Mouse (Mus musculus): ENCODE results near the gene Gm4881. TPM values are rescaled to one million over a fixed set of nuclear protein-coding genes. Genes with fewer than 3 reads are reported as not detected.

Gene Gm4881
- polyA plus RNA-seq, 1 experiment from 2014 or later, result not detected

DNA sequence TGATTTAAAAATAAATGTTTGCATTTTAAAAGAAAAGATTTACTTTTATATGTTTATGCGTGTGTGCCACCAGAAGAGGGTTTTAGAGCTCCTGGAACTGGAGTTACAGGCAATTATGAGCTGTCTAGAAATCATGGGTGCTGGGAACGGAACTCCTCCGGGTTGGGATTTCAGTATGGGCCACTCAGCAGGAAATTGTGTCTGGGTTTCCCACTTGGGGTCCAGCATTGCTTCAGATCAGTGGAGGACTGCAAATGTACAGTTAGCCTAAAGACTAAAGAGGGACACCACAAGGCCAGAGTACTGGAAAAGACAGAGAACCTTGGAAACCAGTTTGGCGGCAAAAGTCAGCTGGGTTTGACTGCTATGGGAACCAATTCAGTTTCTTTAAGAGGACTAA is 28.9 kb upstream of the Gm4881 start:
- Histone ChIP-seq H3K4me3 (no peak overlapping the region), H3K27me3 (no peaks in the 10 kb centered on the region), H3K4me1 (peaks cover 11% of the 10 kb centered on the region; the same call in 1 of the 2 replicates), H3K27ac (no peak overlapping the region), H3K9ac (no peak overlapping the region), H3K36me3 (peaks cover 7% of the 10 kb centered on the region), H3K9me3 (no peaks in the 10 kb centered on the region), H3K4me2 (no peak overlapping the region)
- whole genome bisulfite sequencing, result 80% methylated on average over 4 of the region's 4 CpGs
- ATAC-seq (ENCODE audit: insufficient number of reproducible peaks, insufficient read depth, low FRiP score, low TSS enrichment, low read depth), result no peak

DNA sequence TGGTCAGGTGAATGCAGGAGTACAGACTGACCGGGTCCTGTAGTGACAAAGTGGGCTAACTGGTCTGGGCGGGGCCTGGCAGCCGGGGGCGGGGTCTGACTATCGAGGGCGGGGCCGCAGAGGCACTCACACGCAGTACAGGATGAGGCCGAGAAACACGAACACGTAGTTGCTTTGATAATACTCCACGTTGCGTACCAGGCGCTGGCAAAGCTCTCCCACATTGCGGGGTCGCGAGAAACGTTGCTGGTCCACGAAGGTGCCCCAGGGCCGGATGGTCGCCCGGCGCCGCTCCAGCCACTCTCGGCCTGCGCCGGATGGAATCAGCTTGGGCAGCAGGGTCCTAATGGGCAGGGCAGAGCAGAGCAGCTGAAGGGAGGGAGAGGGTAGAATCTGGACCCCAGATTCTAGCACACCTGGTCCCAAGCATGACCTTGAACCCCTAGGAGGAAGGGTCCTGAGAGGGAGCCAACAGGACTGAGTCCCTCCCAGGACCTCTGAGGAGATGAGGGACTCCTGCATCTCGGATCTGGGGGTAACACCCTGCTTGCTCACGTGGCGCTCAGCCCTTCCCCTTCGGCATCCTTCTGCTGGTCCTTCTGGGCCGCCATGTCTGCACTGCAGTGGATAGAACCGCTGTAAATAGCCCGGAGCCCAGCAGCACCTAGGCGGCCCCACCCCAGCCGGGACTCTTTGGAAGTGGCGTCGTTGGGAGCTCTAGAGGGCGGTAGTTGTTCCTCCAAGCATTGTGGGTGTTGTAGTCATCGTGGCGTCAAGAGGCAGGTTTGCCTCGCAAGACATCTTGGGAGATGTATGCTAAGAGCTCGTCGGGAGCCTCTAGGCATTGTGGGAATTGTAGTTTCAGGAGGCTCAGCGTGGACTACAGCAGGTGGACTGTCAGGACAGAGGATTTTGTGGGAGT is 27.9 kb upstream of the Gm4881 start, which contains the start of gene Rabac1:
Rabac1 (minus strand) TSS at position 783 of the 922 bp plus-strand sequence.
- Histone ChIP-seq H3K36me3 (peaks cover 7% of the 10 kb centered on the region), H3K9me3 (no peaks in the 10 kb centered on the region), H3K27me3 (no peaks in the 10 kb centered on the region), H3K27ac (peak within 1 kb of the TSS; percentile 72), H3K4me1 (peaks cover 11% of the 10 kb centered on the region; the same call in 1 of the 2 replicates), H3K4me3 (peak within 1 kb of the TSS; percentile 77), H3K9ac (peak within 1 kb of the TSS; percentile 85), H3K4me2 (peak within 1 kb of the TSS; percentile 71)
- WGBS, result under 1% methylated on average over 45 of the region's 45 CpGs
- ATAC-seq (ENCODE audit: insufficient number of reproducible peaks, insufficient read depth, low FRiP score, low TSS enrichment, low read depth), result peak; percentile 90

DNA sequence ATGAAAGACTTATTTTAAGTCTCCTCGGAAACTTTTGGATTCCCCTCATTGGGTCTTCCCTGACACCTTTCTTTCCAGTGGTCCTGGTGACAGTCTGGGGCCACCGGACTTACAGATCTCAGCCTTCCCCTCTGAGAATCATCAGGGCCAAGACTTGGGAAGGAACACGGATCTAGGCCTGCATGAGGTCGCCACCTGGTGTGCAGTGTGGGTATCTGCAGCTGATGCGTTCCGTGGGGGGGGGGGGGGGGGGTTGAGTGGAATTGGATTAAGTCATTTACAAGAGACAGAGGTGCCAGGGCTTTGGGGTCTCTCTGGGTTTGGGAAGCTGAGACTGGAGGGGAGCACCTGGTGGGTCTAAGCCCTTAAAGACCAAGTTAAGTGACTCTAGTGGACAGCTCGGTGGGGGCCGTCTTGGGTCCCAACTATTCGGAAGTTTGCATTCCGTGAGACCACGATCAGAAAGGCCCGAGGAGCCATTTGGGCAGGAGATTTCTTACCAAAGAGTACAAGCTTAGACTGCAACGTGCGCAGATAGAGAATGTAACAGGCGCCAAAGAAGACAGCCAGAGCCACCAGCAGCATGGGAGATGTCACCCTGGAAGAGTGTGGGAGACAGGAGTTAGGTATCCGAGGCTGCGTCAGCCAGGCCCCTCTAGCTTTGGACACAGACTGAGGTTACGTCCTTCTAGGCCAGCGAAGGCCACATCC is 27.1 kb upstream of the Gm4881 start:
- peak overlapping the region; percentile 71 for H3K4me2 ChIP-seq
- H3K4me3 ChIP-seq, result peak overlapping the region; percentile 77
- peak overlapping the region; percentile 85 for H3K9ac ChIP-seq
- H3K27ac ChIP-seq, result peak overlapping the region; percentile 72; the same call in 1 of the 2 replicates
- no peaks in the 10 kb centered on the region for H3K9me3 ChIP-seq
- H3K36me3 ChIP-seq, result peaks cover 7% of the 10 kb centered on the region
- peaks cover 11% of the 10 kb centered on the region; the same call in 1 of the 2 replicates for H3K4me1 ChIP-seq
- WGBS, result 8% methylated on average over 19 of the region's 19 CpGs
- no peaks in the 10 kb centered on the region for H3K27me3 ChIP-seq
- no peak; the same call in 1 of the 2 replicates for ATAC-seq (ENCODE audit: insufficient number of reproducible peaks, insufficient read depth, low FRiP score, low TSS enrichment, low read depth)

DNA sequence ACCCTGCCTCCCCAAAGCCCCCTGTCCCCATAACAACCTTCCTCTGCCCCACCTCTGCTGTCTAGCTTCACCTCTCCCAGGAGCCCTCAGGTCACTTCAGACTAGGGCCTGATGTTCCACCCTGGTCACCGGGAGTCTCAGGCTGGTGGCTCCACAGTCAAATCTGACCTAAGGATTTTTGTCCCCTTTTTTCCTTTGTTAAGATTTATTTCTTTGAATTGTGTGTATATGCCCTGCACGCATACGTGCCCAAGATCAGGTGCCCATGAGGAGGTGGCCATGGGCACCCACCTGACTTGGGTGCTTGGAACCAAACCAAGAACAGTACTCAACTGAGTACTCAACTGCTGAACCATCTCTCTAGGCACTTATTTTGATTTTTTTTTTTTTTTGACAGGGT is 26.0 kb upstream of the Gm4881 start:
- WGBS, result 94% methylated on average over 3 of the region's 3 CpGs

DNA sequence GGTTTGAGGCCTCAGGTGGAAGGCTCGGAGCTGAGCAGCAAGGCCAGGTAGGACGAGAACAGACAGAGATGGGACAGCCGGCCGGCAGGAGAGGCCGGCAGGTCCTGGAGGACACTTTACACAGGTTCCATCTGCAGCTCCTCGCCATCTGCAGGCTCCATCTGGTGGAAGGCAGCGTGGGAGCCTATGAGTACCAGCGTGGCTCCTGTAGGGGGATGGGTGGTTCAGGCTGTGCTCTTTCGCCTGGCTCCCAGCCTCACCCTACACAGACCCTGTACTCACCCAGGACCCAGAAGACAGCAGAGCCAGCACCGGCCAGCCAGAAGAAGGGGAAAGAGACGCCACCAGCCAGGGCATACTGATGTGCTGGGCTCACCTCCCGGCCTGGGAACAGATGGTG is 25.5 kb upstream of the Gm4881 start:
- 78% methylated on average over 12 of the region's 12 CpGs for WGBS
- no peak for ATAC-seq (ENCODE audit: insufficient number of reproducible peaks, insufficient read depth, low FRiP score, low TSS enrichment, low read depth)

More for the DNA sequence above, 26.0 kb upstream of the Gm4881 start:
- Histone ChIP-seq H3K9ac (0 out of 2 replicates have a peak overlapping the region, but pooled peaks have one; percentile 21), H3K36me3 (peaks cover 7% of the 10 kb centered on the region), H3K4me1 (peaks cover 11% of the 10 kb centered on the region; the same call in 1 of the 2 replicates), H3K4me2 (no peak overlapping the region), H3K9me3 (no peaks in the 10 kb centered on the region), H3K4me3 (no peak overlapping the region), H3K27me3 (no peaks in the 10 kb centered on the region), H3K27ac (no peak overlapping the region)
- ATAC-seq (ENCODE audit: insufficient number of reproducible peaks, insufficient read depth, low FRiP score, low TSS enrichment, low read depth), result no peak

DNA sequence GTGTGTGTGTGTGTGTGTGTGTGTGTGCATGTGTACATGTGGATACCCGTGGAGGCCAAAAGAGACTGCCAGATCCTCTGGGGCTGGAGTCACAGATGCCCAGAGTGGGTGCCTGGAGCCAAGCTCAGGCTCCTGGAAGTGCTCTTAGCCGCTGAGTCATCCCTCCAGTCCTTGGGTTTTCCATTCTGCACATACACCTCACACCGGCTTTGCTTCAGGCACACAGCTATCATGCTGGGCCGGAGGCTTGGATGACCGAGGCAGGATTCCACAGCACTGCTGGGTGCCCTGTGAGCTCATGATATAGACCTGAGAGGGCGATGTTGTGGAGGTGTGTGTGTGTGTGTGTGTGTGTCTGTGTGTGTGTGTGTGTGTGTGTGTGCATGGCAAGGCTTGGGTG is 24.2 kb upstream of the Gm4881 start:
- H3K9ac ChIP-seq, result no peak overlapping the region
- no peak overlapping the region for H3K4me3 ChIP-seq
- ATAC-seq (ENCODE audit: insufficient number of reproducible peaks, insufficient read depth, low FRiP score, low TSS enrichment, low read depth), result no peak
- no peaks in the 10 kb centered on the region for H3K27me3 ChIP-seq
- H3K4me2 ChIP-seq, result no peak overlapping the region
- H3K9me3 ChIP-seq, result no peaks in the 10 kb centered on the region
- WGBS, result 65% methylated on average over 6 of the region's 6 CpGs
- peaks cover 11% of the 10 kb centered on the region; the same call in 1 of the 2 replicates for H3K4me1 ChIP-seq
- peaks cover 7% of the 10 kb centered on the region for H3K36me3 ChIP-seq
- H3K27ac ChIP-seq, result no peak overlapping the region

More for the DNA sequence above, 25.5 kb upstream of the Gm4881 start:
- Histone ChIP-seq H3K4me1 (peaks cover 11% of the 10 kb centered on the region; the same call in 1 of the 2 replicates), H3K27ac (no peak overlapping the region), H3K9ac (peak overlapping the region; percentile 21; the same call in 1 of the 2 replicates), H3K27me3 (no peaks in the 10 kb centered on the region), H3K9me3 (no peaks in the 10 kb centered on the region), H3K36me3 (peaks cover 7% of the 10 kb centered on the region), H3K4me2 (no peak overlapping the region), H3K4me3 (no peak overlapping the region)

DNA sequence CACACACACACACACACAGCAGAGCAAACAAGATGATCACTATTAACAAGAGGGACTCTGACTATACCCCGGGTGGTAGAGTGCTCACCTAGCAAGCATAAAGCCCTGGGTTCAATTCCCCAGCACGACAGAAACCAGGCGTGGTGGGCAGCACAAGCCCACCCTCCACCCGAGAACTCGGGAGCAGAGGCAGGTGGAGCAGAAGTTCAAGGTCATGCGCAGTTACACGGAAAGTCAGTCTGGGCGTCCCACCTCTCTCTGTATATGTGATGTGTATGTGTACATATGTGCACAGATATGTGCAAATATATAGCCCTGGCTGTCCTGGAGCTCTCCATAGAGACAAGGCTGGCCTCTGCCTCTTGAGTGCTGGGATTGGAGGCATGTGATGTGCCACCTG is 23.7 kb upstream of the Gm4881 start:
- Histone ChIP-seq H3K4me2 (no peak overlapping the region), H3K27ac (no peak overlapping the region), H3K27me3 (no peaks in the 10 kb centered on the region), H3K9me3 (no peaks in the 10 kb centered on the region), H3K9ac (no peak overlapping the region), H3K4me3 (no peak overlapping the region), H3K36me3 (peaks cover 7% of the 10 kb centered on the region), H3K4me1 (peaks cover 11% of the 10 kb centered on the region; the same call in 1 of the 2 replicates)
- WGBS, result 85% methylated on average over 8 of the region's 8 CpGs
- ATAC-seq (ENCODE audit: insufficient number of reproducible peaks, insufficient read depth, low FRiP score, low TSS enrichment, low read depth), result no peak

DNA sequence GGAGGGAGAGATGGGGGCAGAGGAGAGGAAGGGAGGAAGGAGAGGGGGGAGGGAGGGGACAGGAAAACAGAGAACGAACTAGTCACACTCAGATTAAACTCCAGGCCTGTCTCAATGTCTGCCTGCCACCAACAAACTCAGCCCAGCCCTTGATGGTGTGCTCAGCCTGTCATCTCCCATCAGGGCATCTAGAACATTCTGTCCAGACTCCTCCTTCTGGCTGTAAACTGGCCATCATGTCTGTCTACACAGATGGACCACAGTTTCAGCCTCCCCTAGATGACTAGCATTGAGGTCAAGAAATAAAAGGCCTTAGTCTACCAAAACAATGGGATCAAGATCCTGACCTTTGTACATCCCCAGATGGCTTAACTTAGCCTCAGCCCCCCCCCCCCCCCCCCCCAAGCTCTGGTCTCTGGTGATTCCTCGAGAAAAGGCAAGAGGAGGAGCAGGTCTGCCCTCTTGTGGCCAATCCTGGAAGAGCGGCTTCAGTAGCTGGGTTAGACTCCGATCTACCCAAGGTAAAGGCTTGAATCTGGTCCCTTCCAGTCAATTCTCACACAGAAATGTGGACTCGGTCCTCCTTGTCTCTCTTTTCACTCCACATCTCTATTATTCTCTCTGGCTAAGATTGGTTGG is 20.7 kb upstream of the Gm4881 start:
- H3K9ac ChIP-seq, result no peak overlapping the region
- ATAC-seq (ENCODE audit: insufficient number of reproducible peaks, insufficient read depth, low FRiP score, low TSS enrichment, low read depth), result no peak
- H3K4me3 ChIP-seq, result no peak overlapping the region
- 6% methylated on average over 5 of the region's 5 CpGs for WGBS
- no peak overlapping the region for H3K27ac ChIP-seq
- H3K36me3 ChIP-seq, result peaks cover 7% of the 10 kb centered on the region
- H3K27me3 ChIP-seq, result no peaks in the 10 kb centered on the region
- no peaks in the 10 kb centered on the region for H3K9me3 ChIP-seq
- no peak overlapping the region for H3K4me2 ChIP-seq
- H3K4me1 ChIP-seq, result no peaks in the 10 kb centered on the region

DNA sequence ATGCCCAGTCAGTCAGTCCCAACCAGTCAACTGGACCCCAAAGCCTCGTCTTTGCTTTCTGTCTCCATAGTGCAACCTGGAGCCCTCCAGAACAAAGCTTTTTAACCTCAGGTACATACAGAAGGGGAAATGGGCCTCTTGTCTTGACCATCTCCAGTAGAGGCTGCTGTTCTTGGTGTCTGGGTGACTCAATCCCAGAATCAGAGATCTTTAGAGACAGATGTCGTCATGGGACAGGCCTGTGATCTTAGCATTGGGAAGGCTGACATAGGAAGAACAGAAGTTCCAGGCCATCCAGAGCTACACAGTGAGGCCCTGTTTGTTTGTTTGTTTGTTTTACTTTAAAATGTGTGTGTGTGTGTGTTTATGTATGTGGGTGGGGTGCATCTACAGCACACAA is 20.0 kb upstream of the Gm4881 start:
- H3K27ac ChIP-seq, result no peak overlapping the region
- no peaks in the 10 kb centered on the region for H3K4me1 ChIP-seq
- H3K4me3 ChIP-seq, result no peak overlapping the region
- 72% methylated on average over 2 of the region's 2 CpGs for WGBS
- H3K27me3 ChIP-seq, result no peaks in the 10 kb centered on the region
- H3K4me2 ChIP-seq, result no peak overlapping the region
- H3K9ac ChIP-seq, result no peak overlapping the region
- no peaks in the 10 kb centered on the region for H3K9me3 ChIP-seq
- no peak for ATAC-seq (ENCODE audit: insufficient number of reproducible peaks, insufficient read depth, low FRiP score, low TSS enrichment, low read depth)
- H3K36me3 ChIP-seq, result no peaks in the 10 kb centered on the region

DNA sequence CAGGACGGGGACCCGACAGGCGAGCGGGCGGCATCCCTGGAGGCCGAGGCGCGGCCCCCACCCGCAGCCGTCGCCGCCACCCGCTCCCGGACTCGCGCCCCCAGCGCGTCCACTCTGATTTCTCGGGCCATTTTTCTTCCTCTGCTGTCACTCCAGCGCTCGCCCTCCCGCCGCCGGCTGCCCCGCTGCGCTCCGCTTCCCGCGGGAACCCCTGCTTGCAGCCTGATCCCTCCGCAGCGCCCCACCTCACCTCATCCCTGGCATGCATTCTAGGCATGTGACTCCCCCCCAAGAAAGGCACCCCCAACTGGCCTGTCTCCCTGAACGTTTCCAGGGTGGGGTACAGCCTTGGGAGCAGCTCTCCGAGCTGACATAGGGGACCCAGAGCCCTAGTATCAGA is 10.9 kb upstream of the Gm4881 start:
- H3K9ac ChIP-seq, result peak overlapping the region; percentile 61
- peaks cover 9% of the 10 kb centered on the region; the same call in 1 of the 2 replicates for H3K4me1 ChIP-seq
- no peak overlapping the region for H3K27ac ChIP-seq
- H3K4me2 ChIP-seq, result peak overlapping the region; percentile 65
- H3K27me3 ChIP-seq, result peaks cover 73% of the 10 kb centered on the region
- peak overlapping the region; percentile 45 for H3K4me3 ChIP-seq
- no peak for ATAC-seq (ENCODE audit: insufficient number of reproducible peaks, insufficient read depth, low FRiP score, low TSS enrichment, low read depth)
- WGBS, result 2% methylated on average over 33 of the region's 33 CpGs
- no peaks in the 10 kb centered on the region for H3K36me3 ChIP-seq
- H3K9me3 ChIP-seq, result 0 out of 2 replicates have a peak, but pooled peaks cover 3% of the 10 kb centered on the region

DNA sequence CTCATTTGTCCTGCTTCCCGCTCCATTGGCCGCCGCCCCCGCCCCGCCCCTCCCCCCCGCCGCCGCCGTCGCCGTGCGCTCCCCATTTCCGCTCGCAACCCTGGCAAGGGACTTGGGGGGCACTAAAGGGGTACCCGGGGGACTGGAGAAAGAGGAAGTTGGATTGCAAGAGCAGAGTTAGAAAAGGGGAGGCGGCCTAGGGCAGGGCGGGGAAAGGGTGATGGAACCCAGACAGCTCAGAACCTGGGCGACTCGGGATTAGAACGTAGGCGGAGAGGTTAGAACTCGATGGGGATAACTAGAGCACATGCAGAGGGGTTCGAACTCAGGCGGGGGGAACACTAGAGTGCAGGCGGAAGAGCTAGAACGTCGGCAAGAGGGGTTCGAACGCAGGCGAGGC is 10.2 kb upstream of the Gm4881 start:
- H3K27me3 ChIP-seq, result peaks cover 81% of the 10 kb centered on the region
- H3K36me3 ChIP-seq, result no peaks in the 10 kb centered on the region
- ATAC-seq (ENCODE audit: insufficient number of reproducible peaks, insufficient read depth, low FRiP score, low TSS enrichment, low read depth), result no peak
- H3K9ac ChIP-seq, result peak overlapping the region; percentile 61
- peak overlapping the region; percentile 65 for H3K4me2 ChIP-seq
- H3K27ac ChIP-seq, result no peak overlapping the region
- 2% methylated on average over 27 of the region's 30 CpGs for WGBS
- H3K4me3 ChIP-seq, result peak overlapping the region; percentile 45
- H3K4me1 ChIP-seq, result peaks cover 9% of the 10 kb centered on the region; the same call in 1 of the 2 replicates
- 0 out of 2 replicates have a peak, but pooled peaks cover 3% of the 10 kb centered on the region for H3K9me3 ChIP-seq

Measured in embryonic facial prominence, embryonic 13.5 days (tissue).